Mouse (Mus musculus) lung, embryonic 16.5 days (tissue): Measurements from ENCODE around the gene Tubb4b. TPM values are rescaled to one million over a fixed set of nuclear protein-coding genes. Genes with fewer than 3 reads are reported as not detected.

Experiments used
- ATAC-seq: fragments of 200-750 bp; cut with Nextera tagmentation; 2 replicates; pipeline ENCODE4 v1.8.0; 2017; ENCODE audit warnings: low read depth, mild to moderate bottlenecking, moderate library complexity
- H3K27ac ChIP-seq: fragments of 300-500 bp; sonication (generic); 2 replicates; pipeline ENCODE4 v1.5.1; 2014; ENCODE audit warnings: mild to moderate bottlenecking, control low read depth, low read length
- H3K27me3 ChIP-seq: fragments of 300-500 bp; sonication (generic); 2 replicates; pipeline ENCODE4 v1.6.1; 2014; ENCODE audit warnings: low read depth, low read length, mixed read lengths; ENCODE audit not compliant: control insufficient read depth, insufficient read depth
- H3K36me3 ChIP-seq: fragments of 300-500 bp; sonication (generic); 2 replicates; pipeline ENCODE4 v1.6.1; 2014; ENCODE audit warnings: low read length; ENCODE audit not compliant: control insufficient read depth, insufficient read depth
- H3K4me1 ChIP-seq: fragments of 300-500 bp; sonication (generic); replicated peaks from 2 replicates; pipeline ENCODE4 v1.6.1; 2014; ENCODE audit warnings: low read length, mixed read lengths; ENCODE audit not compliant: control insufficient read depth, insufficient read depth
- H3K4me2 ChIP-seq: fragments of 300-500 bp; sonication (generic); 2 replicates; pipeline ENCODE4 v1.6.1; 2014; ENCODE audit warnings: low read depth, low read length, control low read depth
- H3K4me3 ChIP-seq: fragments of 300-500 bp; sonication (generic); 2 replicates; pipeline ENCODE4 v1.5.1; 2014; ENCODE audit warnings: mild to moderate bottlenecking, low read length, control low read depth
- H3K9ac ChIP-seq: fragments of 300-500 bp; sonication (generic); 2 replicates; pipeline ENCODE4 v1.6.1; 2014; ENCODE audit warnings: low read length, control low read depth
- H3K9me3 ChIP-seq: fragments of 300-500 bp; sonication (generic); 2 replicates; pipeline ENCODE4 v1.6.1; 2016; ENCODE audit warnings: low read length; ENCODE audit not compliant: control insufficient read depth
- WGBS: fragments of 180-500 bp; shearing (Covaris S2); extraction: QIAGEN DNeasy Blood & Tissue Kit; methylation state at CpG from one replicate; pipeline ENCODE4 v1.1.7; 2014; 5-methylcytosine and 5-hydroxymethylcytosine counted together
- polyA plus RNA-seq: library from polyadenylated mRNA; unstranded; fragments of >200 nt; fragmentation: Nextera tagmentation; extraction: Ambion mirVana; gene quantifications from 2 replicates; pipeline ENCODE4 v1.2.1, GENCODE M21; 2015

Gene Tubb4b
- 677 and 731 TPM in 2 replicates for polyA plus RNA-seq

DNA sequence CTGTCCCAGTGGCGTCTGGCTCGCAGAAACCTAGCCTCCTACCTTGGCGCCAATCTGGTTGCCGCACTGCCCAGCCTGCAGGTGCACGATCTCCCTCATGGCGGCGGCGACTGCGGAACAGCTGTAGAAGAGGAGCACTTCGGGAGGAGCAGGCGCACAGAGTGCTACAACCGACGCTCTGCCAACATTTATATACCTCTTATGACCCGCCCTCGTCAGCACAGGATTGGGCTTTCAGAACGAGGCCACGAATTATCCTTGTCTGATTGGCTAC, at the start of gene Tubb4b:
TSS of gene Tubb4b (minus strand) at position 211 of the 274 bp plus-strand sequence.
- Histone ChIP-seq H3K27ac (peak within 1 kb of the TSS; percentile 99), H3K9ac (peak within 1 kb of the TSS; percentile 85), H3K4me2 (peak within 1 kb of the TSS; percentile 90), H3K36me3 (peaks cover 7% of the 10 kb centered on the region), H3K4me1 (peaks cover 20% of the 10 kb centered on the region), H3K4me3 (peak within 1 kb of the TSS; percentile 87), H3K27me3 (no peaks in the 10 kb centered on the region), H3K9me3 (no peaks in the 10 kb centered on the region)
- ATAC-seq, result no peak
- under 1% methylated on average over 17 of the region's 17 CpGs for WGBS

DNA sequence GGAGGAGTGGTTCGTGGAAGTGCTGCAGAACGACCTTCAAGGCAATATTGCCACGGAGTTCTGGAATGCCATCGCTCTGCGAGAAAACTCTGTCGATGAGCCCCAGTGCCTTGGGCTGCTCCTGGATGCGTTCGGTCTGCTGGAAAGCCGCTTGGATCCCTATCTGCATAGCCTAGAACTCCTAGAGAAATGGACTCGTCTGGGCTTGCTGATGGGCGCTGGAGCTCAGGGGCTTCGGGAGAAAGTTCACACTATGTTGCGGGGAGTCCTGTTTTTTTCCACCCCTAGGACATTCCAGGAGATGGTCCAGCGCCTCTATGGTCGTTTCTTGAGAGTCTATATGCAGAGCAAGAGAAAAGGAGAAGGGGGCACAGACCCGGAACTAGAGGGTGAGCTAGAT, 48.5 kb upstream of the Tubb4b start:
- no peak for ATAC-seq

DNA sequence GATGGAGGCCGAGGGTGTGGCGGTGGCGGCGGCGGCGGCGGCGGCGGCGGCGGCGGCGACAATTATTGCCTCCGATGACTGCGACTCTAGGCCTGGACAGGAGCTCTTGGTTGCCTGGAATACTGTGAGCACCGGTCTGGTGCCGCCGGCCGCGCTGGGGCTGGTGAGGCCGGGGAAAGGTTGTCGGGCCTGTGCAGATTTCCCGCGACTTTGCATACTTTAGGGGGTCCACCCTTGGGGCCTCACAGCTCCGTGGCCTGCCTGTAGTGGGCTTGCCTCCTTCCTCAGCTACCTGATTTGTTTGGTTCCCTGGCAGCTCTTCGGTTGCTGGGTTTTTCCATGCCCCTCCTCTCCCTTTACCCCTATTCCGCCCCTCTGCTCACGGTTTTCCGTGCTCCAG, 48.0 kb upstream of the Tubb4b start:
- H3K4me2 ChIP-seq, result peak overlapping the region; percentile 88
- H3K4me1 ChIP-seq, result peaks cover 16% of the 10 kb centered on the region
- H3K9me3 ChIP-seq, result no peaks in the 10 kb centered on the region
- no peak overlapping the region for H3K27ac ChIP-seq
- WGBS, result under 1% methylated on average over 27 of the region's 29 CpGs
- H3K27me3 ChIP-seq, result no peaks in the 10 kb centered on the region
- peak; percentile 59 for ATAC-seq
- H3K9ac ChIP-seq, result peak overlapping the region; percentile 89
- H3K4me3 ChIP-seq, result peak overlapping the region; percentile 79
- H3K36me3 ChIP-seq, result peaks cover 28% of the 10 kb centered on the region

More for the DNA sequence above, 48.5 kb upstream of the Tubb4b start:
- H3K9ac ChIP-seq, result peak overlapping the region; percentile 89
- peak overlapping the region; percentile 79 for H3K4me3 ChIP-seq
- no peaks in the 10 kb centered on the region for H3K9me3 ChIP-seq
- H3K27ac ChIP-seq, result no peak overlapping the region
- WGBS, result 26% methylated on average over 16 of the region's 16 CpGs
- H3K4me1 ChIP-seq, result peaks cover 16% of the 10 kb centered on the region
- H3K36me3 ChIP-seq, result peaks cover 33% of the 10 kb centered on the region
- H3K27me3 ChIP-seq, result no peaks in the 10 kb centered on the region
- peak overlapping the region; percentile 88 for H3K4me2 ChIP-seq

DNA sequence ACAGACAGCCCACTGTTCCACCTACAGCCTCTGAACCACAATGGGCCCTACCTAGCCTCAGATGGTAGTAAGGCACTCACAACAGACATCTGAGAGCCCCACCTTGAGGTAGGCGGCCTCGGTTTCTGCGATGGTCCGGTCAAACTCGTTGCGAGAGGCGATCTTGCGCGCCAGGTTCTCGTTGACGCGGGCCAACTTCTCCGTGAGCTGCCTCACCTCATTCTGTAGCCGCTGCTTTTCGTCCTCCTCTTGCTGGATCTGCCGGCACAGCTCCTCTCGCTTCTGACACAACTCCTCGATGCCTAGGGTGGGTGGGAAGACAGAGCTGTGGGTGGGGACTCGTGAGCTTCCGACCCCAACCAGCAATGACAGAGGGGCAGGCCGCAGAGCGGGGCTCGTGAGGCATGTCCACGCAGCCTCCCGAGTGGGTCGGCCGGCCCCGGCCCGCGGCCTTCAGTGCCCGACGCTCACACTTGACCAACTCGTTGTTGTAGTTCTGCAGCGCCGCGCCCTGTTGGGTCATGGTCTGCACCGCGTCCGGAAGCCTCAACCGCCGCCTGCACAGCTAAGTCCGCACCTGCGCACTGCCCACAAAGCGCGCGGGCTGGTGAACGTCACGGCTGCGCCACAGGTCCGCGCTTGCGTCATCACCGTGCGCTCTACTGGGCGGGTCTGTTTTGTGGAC, 47.5 kb upstream of the Tubb4b start, which contains the start of the genes Ssna1 and Anapc2:
TSS of gene Ssna1 (minus strand) at position 612 of the 685 bp plus-strand sequence.
TSS of gene Anapc2 (plus strand) at position 652 of the 685 bp plus-strand sequence.
- H3K27me3 ChIP-seq, result no peaks in the 10 kb centered on the region
- H3K36me3 ChIP-seq, result peaks cover 24% of the 10 kb centered on the region
- peak within 1 kb of the TSS; percentile 82 for H3K27ac ChIP-seq
- no peaks in the 10 kb centered on the region for H3K9me3 ChIP-seq
- peak within 1 kb of the TSS; percentile 89 for H3K9ac ChIP-seq
- peak within 1 kb of the TSS; percentile 88 for H3K4me2 ChIP-seq
- ATAC-seq, result peak; percentile 97
- peak within 1 kb of the TSS; percentile 79 for H3K4me3 ChIP-seq
- H3K4me1 ChIP-seq, result peaks cover 16% of the 10 kb centered on the region
- under 1% methylated on average over 54 of the region's 55 CpGs for WGBS

DNA sequence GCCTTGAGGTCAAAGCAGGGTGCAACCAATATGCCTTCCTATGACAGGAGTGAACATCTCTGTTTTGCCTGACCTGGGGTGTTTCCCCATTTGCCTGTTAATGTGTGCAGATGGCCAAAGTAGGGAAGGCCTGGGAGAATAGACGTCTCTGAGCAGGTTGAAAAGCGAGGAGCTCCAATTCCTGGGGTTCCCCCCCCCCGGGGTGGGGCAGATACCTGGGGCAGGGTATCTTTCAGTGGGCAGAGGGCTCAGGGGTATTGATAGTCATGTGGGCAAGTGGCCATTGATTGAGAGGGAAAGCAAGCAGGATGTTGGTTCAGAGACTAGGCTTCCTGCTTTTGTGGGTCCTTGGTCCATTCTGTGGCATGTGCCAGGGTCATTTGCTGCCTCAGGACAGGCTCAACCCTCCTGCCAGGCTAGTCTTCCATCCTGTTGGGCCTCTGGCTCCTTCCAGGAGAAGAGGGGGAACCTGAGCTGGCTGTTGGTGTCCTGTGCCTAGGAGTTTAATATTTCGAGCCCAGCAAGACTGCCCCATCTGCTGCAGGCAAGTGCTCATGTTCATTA, 43.3 kb upstream of the Tubb4b start:
- H3K27me3 ChIP-seq, result peaks cover 5% of the 10 kb centered on the region

GRCm38 (mm10) chr2:25267241-25267640, 42.7 kb upstream of the Tubb4b start:
- H3K9ac ChIP-seq, result no peak overlapping the region

More for the DNA sequence above, 43.3 kb upstream of the Tubb4b start:
- ATAC-seq, result no peak
- H3K9ac ChIP-seq, result no peak overlapping the region
- no peaks in the 10 kb centered on the region for H3K9me3 ChIP-seq
- no peak overlapping the region for H3K4me3 ChIP-seq
- H3K27ac ChIP-seq, result no peak overlapping the region
- no peak overlapping the region for H3K4me2 ChIP-seq
- H3K4me1 ChIP-seq, result peaks cover 36% of the 10 kb centered on the region
- peaks cover 3% of the 10 kb centered on the region; the same call in 1 of the 2 replicates for H3K36me3 ChIP-seq
- WGBS, result 63% methylated on average over 4 of the region's 4 CpGs

DNA sequence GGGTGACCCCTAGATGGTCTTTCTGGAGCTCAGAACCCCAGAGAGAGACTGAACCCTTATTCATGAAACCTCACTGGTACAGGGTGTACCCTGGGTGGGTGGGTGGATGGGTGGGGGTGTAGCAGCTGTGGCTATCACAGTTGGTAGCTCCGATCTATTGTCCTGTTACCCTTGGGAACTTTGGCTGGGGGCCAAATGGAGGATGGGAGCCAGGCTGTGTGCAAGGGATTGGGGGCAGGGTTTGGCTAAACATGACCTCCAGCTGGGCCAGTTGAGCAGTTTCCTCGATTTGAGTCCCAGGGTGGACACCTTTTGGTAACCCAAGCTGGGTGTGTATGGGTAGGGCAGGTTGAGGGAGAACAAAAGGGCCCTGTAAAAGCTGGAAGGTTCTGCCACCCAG, 42.2 kb upstream of the Tubb4b start:
- ATAC-seq, result no peak
- no peaks in the 10 kb centered on the region for H3K9me3 ChIP-seq
- H3K4me2 ChIP-seq, result no peak overlapping the region
- H3K27ac ChIP-seq, result no peak overlapping the region
- no peak overlapping the region for H3K9ac ChIP-seq
- no peak overlapping the region for H3K4me3 ChIP-seq
- 35% methylated on average over 2 of the region's 2 CpGs for WGBS
- peaks cover 3% of the 10 kb centered on the region; the same call in 1 of the 2 replicates for H3K36me3 ChIP-seq
- H3K27me3 ChIP-seq, result peaks cover 5% of the 10 kb centered on the region
- peaks cover 39% of the 10 kb centered on the region for H3K4me1 ChIP-seq

More at GRCm38 (mm10) chr2:25267241-25267640, 42.7 kb upstream of the Tubb4b start:
- no peak overlapping the region for H3K4me3 ChIP-seq
- peaks cover 36% of the 10 kb centered on the region for H3K4me1 ChIP-seq
- H3K27me3 ChIP-seq, result peaks cover 5% of the 10 kb centered on the region
- no peak overlapping the region for H3K4me2 ChIP-seq
- peaks cover 3% of the 10 kb centered on the region; the same call in 1 of the 2 replicates for H3K36me3 ChIP-seq
- no peak overlapping the region for H3K27ac ChIP-seq
- no peaks in the 10 kb centered on the region for H3K9me3 ChIP-seq
- no peak for ATAC-seq

DNA sequence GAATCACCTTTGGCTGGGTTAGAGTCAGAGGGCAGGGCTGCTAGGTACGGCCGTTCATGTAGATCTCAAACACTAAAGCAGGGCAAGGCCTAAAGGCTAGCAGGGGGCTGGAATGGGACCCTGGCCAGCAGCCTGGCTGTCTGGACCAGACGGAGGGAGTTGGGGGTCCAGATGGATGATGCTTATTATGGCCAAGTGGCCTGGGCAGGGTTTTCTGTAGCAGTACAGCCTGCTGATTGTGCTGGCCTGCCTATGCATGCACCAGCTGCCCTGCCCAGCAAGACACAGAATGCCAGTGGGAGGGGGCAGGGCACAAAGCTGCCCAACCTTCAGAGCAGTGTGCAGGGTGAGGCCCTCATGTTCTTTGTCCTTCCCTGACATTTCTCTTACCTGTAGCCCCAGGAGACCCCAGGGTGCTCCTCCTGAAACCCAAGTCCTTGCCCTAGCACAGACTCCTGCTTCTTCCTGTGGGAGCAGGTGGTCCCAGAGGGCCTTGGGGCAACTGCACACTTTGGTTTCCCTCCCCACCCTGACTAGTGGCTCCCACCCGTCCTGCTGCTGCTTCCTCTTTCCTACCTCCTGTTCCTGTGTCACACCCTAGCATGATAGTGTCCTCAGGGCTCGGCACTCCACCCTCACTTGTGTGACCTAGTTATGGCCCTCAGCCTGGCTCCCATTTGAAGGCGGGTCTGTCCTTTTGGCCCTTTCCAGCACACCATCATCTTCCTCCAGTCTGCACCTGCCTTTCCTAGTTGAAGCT, 41.6 kb upstream of the Tubb4b start:
- Histone ChIP-seq H3K27ac (no peak overlapping the region), H3K4me2 (0 out of 2 replicates have a peak overlapping the region, but pooled peaks have one; percentile 8), H3K9me3 (no peaks in the 10 kb centered on the region), H3K4me3 (no peak overlapping the region), H3K36me3 (peaks cover 3% of the 10 kb centered on the region; the same call in 1 of the 2 replicates), H3K4me1 (peaks cover 34% of the 10 kb centered on the region), H3K27me3 (peaks cover 5% of the 10 kb centered on the region), H3K9ac (peak overlapping the region; percentile 26; the same call in 1 of the 2 replicates)
- WGBS, result 61% methylated on average over 6 of the region's 6 CpGs
- ATAC-seq, result no peak

GRCm38 (mm10) chr2:25264851-25265250, 40.3 kb upstream of the Tubb4b start:
- H3K4me1 ChIP-seq, result peaks cover 32% of the 10 kb centered on the region

More at GRCm38 (mm10) chr2:25264851-25265250, 40.3 kb upstream of the Tubb4b start:
- peaks cover 5% of the 10 kb centered on the region for H3K27me3 ChIP-seq
- no peak overlapping the region for H3K4me3 ChIP-seq
- H3K9me3 ChIP-seq, result no peaks in the 10 kb centered on the region
- H3K4me2 ChIP-seq, result 0 out of 2 replicates have a peak overlapping the region, but pooled peaks have one; percentile 10
- no peak for ATAC-seq
- no peak overlapping the region for H3K9ac ChIP-seq
- H3K27ac ChIP-seq, result no peak overlapping the region
- WGBS, result 66% methylated on average over 3 of the region's 3 CpGs
- H3K36me3 ChIP-seq, result peaks cover 2% of the 10 kb centered on the region; the same call in 1 of the 2 replicates
